Mouse (Mus musculus): ENCODE measurements around the gene Zfp72. TPM values are rescaled to one million over a fixed set of nuclear protein-coding genes. Genes with fewer than 3 reads are reported as not detected.

Gene Zfp72
- total RNA-seq (2023), result under 1 TPM; 0.18 to 0.66 TPM

GRCm38 (mm10) chr13:74390371-74390990, at the start of gene Zfp72:
Gene Zfp72, minus strand, starts transcription at chr13:74390836.

GRCm38 (mm10) chr13:74399298-74399839, 8.7 kb upstream of the Zfp72 start, which contains the start of gene Ftl1-ps1:
Gene Ftl1-ps1, plus strand, starts transcription at chr13:74399694.

GRCm38 (mm10) chr13:74363859-74364235, 26.8 kb downstream of the Zfp72 start, which contains the start of gene Lrrc14b:
Gene Lrrc14b, minus strand, starts transcription at chr13:74364005.

GRCm38 (mm10) chr13:74349566-74350434, 40.8 kb downstream of the Zfp72 start, which contains the start of the genes Sdha and Ccdc127:
Gene Sdha, minus strand, starts transcription at chr13:74350280.
Gene Ccdc127, plus strand, starts transcription at chr13:74350309.

Other genes with a start within 250 kb of the Zfp72 start
- 10 to 100 TPM; 46.4 to 46.5 TPM for gene Exoc3, start 182.1 kb downstream of the Zfp72 start, total RNA-seq (2023)
- gene Ahrr, start 98.5 kb downstream of the Zfp72 start, total RNA-seq (2023), result 1 to 10 TPM in 1 of 2 experiments, under 1 TPM in 1; 0.49 to 1.2 TPM
- gene Pdcd6, start 73.3 kb downstream of the Zfp72 start, total RNA-seq (2023), result 100 to 1,000 TPM in 1 of 2 experiments, 10 to 100 TPM in 1; 95.9 to 113 TPM
- 10 to 100 TPM; 90.3 to 95.5 TPM for gene Sdha, start 40.6 kb downstream of the Zfp72 start, total RNA-seq (2023)
- gene Ccdc127, start 40.5 kb downstream of the Zfp72 start, total RNA-seq (2023), result 10 to 100 TPM; 12.7 to 16.7 TPM
- not detected for gene Lrrc14b, start 26.8 kb downstream of the Zfp72 start, total RNA-seq (2023)
- 1,000 to 10,000 TPM; 1,617 to 1,647 TPM for gene Ftl1-ps1, start 8.9 kb upstream of the Zfp72 start, total RNA-seq (2023)
- gene Zfp825, start 103.2 kb upstream of the Zfp72 start, total RNA-seq (2023), result 1 to 10 TPM; 6.6 to 8.4 TPM
- 10 to 100 TPM; 36.4 to 43.3 TPM for gene Erap1, start 248.7 kb upstream of the Zfp72 start, total RNA-seq (2023)

Measured in neutrophil, adult 59 days (primary cell).